Mouse (Mus musculus): ENCODE data around the gene 1700001P01Rik. TPM values are rescaled to one million over a fixed set of nuclear protein-coding genes. Genes with fewer than 3 reads are reported as not detected.

Gene 1700001P01Rik
- 0.22 TPM in 1 of 2 replicates, not detected in the other for polyA plus RNA-seq (2012; rRNA removed)

DNA sequence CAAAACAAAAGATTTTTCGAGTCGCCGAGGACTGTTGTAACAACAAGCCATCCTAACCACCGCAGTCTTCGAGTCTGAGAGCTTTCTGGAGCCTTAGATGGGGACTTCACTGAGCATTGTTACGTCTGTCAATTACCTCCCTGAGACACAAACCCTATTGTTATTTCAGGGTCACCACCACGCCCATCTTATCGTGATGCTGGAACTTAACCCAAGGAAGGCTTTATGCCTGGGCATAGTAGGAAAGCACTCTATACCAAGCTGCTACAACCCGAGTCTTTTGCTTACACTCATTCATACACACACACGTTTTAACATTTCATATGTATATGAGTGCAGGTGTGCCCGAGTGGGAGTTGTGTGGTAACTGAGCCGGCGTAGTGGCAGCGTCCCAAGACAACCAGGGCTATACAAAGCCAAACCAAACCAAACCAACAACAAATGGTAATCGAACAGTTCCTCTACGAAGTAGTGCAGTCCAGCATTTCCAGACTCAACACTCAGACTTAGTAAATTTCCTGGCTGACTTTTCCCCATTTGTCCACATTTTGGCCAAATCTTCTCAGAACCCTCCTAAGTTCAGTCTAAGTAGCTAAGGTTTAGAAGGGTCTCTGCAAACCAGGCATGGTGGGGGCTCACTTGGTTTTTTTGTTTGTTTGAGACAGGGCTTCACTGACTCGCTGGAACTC is at the start of gene 1700001P01Rik:
Gene 1700001P01Rik (minus strand): TSS at position 111 of the 689 bp plus-strand sequence.
- DNase-seq, result no peak
- 47% methylated on average over 17 of the region's 17 CpGs for WGBS
- no peak within 1 kb of the TSS for H3K4me3 ChIP-seq (replicated peaks; ENCODE audit: extremely low read depth, low read depth, low read length)
- TF ChIP-seq CTCF (IDR thresholded peaks at IDR 0.05; ENCODE audit: insufficient read depth, low read length), result no peak
- no peak for TF ChIP-seq POLR2A (IDR thresholded peaks at IDR 0.05; ENCODE audit: borderline replicate concordance, extremely low read depth, low read depth, low read length)
- peaks cover 7% of the 10 kb centered on the region; the same call in 1 of the 2 replicates for H3K4me1 ChIP-seq (ENCODE audit: control insufficient read depth, insufficient read depth, low read length)

DNA sequence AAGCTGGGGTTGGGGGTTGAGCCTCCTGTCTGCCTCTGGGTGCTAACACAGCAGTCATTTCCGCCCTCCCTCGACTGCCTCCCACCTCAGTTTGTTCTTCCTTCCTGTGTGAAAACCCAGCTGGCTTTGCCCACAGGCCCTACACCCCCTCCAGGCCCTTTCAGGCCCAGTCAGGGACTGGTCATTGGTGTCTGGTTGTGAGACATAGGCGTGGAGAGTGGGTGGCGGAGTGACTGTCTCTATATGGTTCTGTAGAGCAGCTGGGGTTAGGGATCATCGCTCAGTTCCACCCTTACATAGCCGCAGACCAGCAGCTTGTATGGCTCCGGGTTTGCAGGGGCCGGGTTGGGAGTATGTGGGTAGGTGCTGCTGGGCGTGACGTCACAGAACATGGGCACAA is 49.6 kb upstream of the 1700001P01Rik start:
- 52% methylated on average over 10 of the region's 10 CpGs for WGBS
- TF ChIP-seq POLR2A (IDR thresholded peaks at IDR 0.05; ENCODE audit: borderline replicate concordance, extremely low read depth, low read depth, low read length) (no peak), CTCF (IDR thresholded peaks at IDR 0.05; ENCODE audit: insufficient read depth, low read length) (no peak)
- DNase-seq, result no peak
- peaks cover 48% of the 10 kb centered on the region for H3K4me1 ChIP-seq (ENCODE audit: control insufficient read depth, insufficient read depth, low read length)
- no peak overlapping the region for H3K4me3 ChIP-seq (replicated peaks; ENCODE audit: extremely low read depth, low read depth, low read length)

DNA sequence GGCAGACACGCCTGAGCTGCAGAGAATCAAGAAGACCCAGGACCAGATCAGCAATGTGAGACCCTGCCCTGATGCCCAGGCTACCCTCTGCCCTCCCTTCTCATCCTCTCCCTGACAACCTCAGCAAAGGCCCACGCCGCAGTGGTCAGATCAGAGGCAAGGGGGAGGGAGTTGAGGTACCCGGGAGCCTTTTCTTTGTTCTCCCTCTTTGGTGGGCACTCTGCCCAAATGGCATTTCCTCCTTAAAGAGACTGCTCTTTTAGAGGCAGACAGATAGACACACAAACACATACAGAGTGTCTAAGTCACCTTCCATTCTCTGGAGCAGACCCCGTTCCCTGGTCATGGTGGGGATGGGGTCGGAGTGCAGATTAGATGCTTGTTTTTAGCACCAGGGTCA is 49.2 kb upstream of the 1700001P01Rik start:
- Histone ChIP-seq H3K4me3 (replicated peaks; ENCODE audit: extremely low read depth, low read depth, low read length) (no peak overlapping the region), H3K4me1 (ENCODE audit: control insufficient read depth, insufficient read depth, low read length) (peaks cover 47% of the 10 kb centered on the region)
- no peak for DNase-seq
- no peak for TF ChIP-seq CTCF (IDR thresholded peaks at IDR 0.05; ENCODE audit: insufficient read depth, low read length)
- no peak for TF ChIP-seq POLR2A (IDR thresholded peaks at IDR 0.05; ENCODE audit: borderline replicate concordance, extremely low read depth, low read depth, low read length)
- WGBS, result 36% methylated on average over 6 of the region's 6 CpGs

DNA sequence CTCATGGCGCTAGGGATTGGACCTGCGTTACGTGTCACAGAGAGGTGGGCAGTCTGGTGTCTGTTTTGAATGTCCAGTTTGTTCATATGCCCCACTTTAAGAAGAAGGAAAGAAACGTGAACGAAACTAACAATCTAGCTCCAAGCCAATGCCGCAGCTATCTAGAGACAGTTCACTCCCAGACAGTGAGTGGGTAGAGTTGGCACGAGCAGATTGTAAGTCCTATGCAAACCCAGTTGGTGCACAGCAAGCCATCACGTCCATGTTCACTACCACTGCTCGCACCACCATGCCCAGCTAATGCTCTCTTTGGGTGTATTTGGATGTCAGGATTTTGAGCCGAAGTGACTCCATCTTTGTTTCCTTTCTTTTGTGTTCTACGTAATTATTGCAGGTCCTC is 48.5 kb upstream of the 1700001P01Rik start:
- Histone ChIP-seq H3K4me3 (replicated peaks; ENCODE audit: extremely low read depth, low read depth, low read length) (no peak overlapping the region), H3K4me1 (ENCODE audit: control insufficient read depth, insufficient read depth, low read length) (peaks cover 52% of the 10 kb centered on the region)
- WGBS, result 91% methylated on average over 11 of the region's 11 CpGs
- no peak for DNase-seq
- no peak for TF ChIP-seq POLR2A (IDR thresholded peaks at IDR 0.05; ENCODE audit: borderline replicate concordance, extremely low read depth, low read depth, low read length)
- TF ChIP-seq CTCF (IDR thresholded peaks at IDR 0.05; ENCODE audit: insufficient read depth, low read length), result no peak

DNA sequence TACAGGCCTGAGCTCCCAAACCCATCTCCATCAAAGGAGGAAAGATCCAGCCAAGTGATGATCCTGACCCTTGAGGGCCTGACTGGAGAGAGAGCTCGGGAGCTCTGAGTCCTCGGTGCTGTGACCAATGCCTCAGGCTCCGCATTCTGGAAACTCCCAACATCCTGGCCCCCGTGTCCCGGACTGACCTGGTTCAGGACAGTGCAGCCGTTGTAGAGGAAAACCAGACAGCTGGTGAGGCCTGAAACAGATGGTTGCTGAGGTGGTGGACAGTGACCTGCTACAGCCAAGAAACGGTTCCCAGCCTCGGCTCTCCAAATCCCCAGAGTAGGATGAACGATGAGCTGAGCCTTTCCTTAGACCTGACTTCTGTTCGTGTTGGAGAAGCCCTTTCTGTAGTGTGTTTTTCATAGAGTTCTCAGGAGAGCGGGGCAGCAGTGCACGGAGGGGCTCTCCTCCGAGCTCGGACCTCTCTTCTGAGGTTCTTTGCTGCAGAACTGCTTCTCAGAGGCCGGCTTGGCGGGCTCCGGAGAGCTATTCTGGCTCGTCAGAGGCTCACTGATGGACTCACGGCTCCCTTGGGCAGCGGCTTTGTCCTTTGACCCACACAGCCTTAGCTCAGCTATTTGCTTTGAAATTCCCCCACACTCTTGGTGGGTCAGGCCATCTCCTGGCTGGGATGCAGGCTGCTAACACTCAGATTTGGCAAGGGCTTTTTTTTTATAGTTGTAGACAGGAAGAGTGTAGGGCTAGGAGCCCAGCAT is 47.3 kb upstream of the 1700001P01Rik start:
- 53% methylated on average over 20 of the region's 20 CpGs for WGBS
- Histone ChIP-seq H3K4me1 (ENCODE audit: control insufficient read depth, insufficient read depth, low read length) (peaks cover 64% of the 10 kb centered on the region), H3K4me3 (replicated peaks; ENCODE audit: extremely low read depth, low read depth, low read length) (no peak overlapping the region)
- TF ChIP-seq POLR2A (IDR thresholded peaks at IDR 0.05; ENCODE audit: borderline replicate concordance, extremely low read depth, low read depth, low read length), result no peak
- DNase-seq, result no peak

DNA sequence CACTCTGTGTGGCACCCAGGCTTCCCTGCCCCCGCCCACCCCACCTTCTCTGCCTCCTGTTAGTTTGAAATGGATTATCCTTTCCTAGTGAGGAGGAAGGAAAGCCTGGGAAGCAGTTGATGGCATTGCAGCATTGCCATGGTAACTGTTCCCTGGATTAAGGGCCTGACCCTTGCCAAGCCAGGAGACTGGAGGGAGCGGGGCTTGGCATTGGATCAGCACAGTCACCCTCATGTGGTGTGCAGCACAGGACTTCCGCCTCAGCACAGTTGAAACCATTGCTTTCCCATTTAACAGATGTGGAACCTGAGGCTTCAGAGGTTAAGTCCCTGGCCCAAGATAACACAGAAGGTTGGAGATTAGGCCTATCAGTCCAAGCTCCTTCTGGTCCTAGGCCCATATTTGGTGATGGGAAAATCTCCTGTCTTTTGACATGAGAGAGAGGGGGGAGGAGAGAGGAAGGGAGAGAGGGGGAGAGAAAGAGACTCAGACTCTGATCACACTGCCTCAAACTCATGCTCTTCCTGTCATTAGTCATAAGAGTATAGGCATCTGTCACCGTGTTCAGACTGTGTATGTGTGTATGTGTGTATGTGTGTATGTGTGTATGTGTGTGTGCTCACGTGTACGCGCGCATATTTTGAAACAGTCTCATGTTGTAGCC is 45.8 kb upstream of the 1700001P01Rik start:
- 70% methylated on average over 8 of the region's 8 CpGs for WGBS

DNA sequence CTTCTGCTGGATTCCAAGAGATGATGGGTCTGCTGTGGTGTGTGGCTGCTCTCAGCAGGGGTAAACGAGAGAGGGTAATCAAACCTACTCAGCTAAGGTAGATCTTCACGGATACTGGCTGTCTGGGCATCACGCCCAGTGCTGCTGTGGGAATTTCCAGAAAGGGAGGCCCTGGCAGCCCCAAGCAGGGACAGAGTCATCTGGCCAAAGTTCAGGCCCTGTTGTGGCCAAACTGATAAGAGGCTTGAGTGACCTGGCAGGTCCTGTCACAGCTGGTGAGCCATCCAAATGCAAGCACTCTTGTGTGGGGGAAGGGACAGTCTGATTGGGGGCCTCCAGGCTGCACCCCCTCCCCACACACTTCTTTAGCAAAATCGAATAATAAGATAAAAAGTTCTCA is 45.1 kb upstream of the 1700001P01Rik start:
- peaks cover 76% of the 10 kb centered on the region for H3K4me1 ChIP-seq (ENCODE audit: control insufficient read depth, insufficient read depth, low read length)
- 22% methylated on average over 4 of the region's 4 CpGs for WGBS
- DNase-seq, result no peak
- H3K4me3 ChIP-seq (replicated peaks; ENCODE audit: extremely low read depth, low read depth, low read length), result no peak overlapping the region
- TF ChIP-seq POLR2A (IDR thresholded peaks at IDR 0.05; ENCODE audit: borderline replicate concordance, extremely low read depth, low read depth, low read length) (no peak), CTCF (IDR thresholded peaks at IDR 0.05; ENCODE audit: insufficient read depth, low read length) (no peak)

More for the DNA sequence above, 45.8 kb upstream of the 1700001P01Rik start:
- H3K4me3 ChIP-seq (replicated peaks; ENCODE audit: extremely low read depth, low read depth, low read length), result no peak overlapping the region
- peaks cover 71% of the 10 kb centered on the region for H3K4me1 ChIP-seq (ENCODE audit: control insufficient read depth, insufficient read depth, low read length)
- TF ChIP-seq CTCF (IDR thresholded peaks at IDR 0.05; ENCODE audit: insufficient read depth, low read length), result no peak
- no peak for TF ChIP-seq POLR2A (IDR thresholded peaks at IDR 0.05; ENCODE audit: borderline replicate concordance, extremely low read depth, low read depth, low read length)
- DNase-seq, result no peak

DNA sequence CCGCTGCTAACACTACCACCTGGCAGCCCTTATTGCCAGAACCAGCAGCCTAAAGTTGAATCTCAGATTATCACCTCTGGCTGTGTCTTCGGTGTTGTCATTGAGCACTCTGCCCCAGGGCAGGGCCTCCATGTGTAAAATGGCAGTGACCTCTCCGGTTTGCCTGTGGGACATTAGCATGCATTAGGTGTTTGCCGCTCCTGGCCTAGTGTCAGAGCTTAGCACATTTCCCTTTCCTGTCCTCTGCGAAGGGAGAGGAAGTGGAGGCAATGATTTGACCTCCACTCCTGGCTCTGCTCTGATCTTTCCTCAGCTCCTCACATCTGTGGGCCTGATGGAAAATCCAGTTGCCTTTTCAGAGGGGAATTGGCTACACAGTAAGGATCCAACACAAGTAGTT is 44.2 kb upstream of the 1700001P01Rik start:
- WGBS, result 51% methylated on average over 5 of the region's 5 CpGs
- Histone ChIP-seq H3K4me3 (replicated peaks; ENCODE audit: extremely low read depth, low read depth, low read length) (no peak overlapping the region), H3K4me1 (ENCODE audit: control insufficient read depth, insufficient read depth, low read length) (peaks cover 68% of the 10 kb centered on the region)
- TF ChIP-seq POLR2A (IDR thresholded peaks at IDR 0.05; ENCODE audit: borderline replicate concordance, extremely low read depth, low read depth, low read length) (no peak), CTCF (IDR thresholded peaks at IDR 0.05; ENCODE audit: insufficient read depth, low read length) (no peak)
- no peak for DNase-seq

DNA sequence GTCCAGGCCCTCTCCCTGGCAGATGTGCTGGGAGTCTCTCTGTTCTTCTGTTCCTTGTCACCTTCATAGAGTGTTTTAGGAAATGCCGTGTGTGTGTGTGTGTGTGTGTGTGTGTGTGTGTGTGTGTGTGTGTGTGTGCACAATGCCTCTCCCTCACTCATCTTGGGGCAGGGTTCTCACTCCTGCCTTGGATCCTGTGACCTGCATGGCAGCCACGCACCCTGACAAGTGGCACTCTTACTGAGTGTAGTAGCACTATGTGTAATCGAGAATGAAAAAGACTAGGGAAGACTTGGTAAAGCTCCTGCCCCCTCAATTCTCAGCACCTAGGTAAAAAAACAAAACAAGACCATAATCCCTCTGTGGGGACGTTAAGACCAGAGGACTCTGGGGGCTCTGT is 43.4 kb upstream of the 1700001P01Rik start:
- TF ChIP-seq POLR2A (IDR thresholded peaks at IDR 0.05; ENCODE audit: borderline replicate concordance, extremely low read depth, low read depth, low read length), result no peak
- no peak for TF ChIP-seq CTCF (IDR thresholded peaks at IDR 0.05; ENCODE audit: insufficient read depth, low read length)
- DNase-seq, result no peak
- Histone ChIP-seq H3K4me3 (replicated peaks; ENCODE audit: extremely low read depth, low read depth, low read length) (no peak overlapping the region), H3K4me1 (ENCODE audit: control insufficient read depth, insufficient read depth, low read length) (peaks cover 61% of the 10 kb centered on the region)
- WGBS, result 38% methylated on average over 4 of the region's 4 CpGs
